Mouse (Mus musculus) monocyte, adult 2 months (primary cell): ENCODE measurements at regions not wholly inside any gene's neighbourhood (a gene's known extent, or its start where the extent isn't known, plus 50 kb on each side); places are given as distances from the start of the nearest gene placed in this dataset.

Experiments
- DNase-seq, 2 experiments: peaks; one replicate each; pipeline ENCODE4 v3.0.0; 2022; ENCODE audit warnings: low spot score in 2 of 2, low read depth in 1 of 2

DNA sequence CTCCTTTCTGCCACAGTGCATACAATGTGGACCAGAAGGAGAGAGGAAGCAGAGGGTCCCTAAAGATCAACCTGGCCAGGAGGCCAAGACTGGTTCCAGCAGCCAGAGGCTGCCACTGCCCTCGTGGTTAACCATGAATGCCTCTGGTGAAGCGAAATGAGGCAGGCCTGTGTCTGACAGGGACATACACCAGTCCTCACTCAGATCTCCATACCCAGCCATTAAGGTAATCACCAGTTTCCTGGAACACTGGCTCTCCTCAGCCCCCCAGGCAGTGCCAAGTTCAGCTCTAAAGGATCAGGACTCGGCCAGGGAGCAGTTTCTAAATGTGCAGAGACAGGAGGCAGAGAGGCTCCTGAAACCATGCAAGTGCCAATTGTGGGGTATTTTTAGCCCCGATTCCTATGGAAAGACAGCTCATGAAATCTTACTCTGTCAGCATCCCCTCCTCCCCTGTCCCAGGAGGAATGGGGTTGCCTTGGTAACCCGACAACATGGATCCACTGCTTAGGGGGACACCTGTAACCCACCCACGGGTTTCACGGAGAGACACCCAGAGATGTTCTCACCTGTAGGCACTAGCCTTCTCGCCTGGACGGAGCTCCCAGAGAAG lies 103.6 kb downstream of the Ier5 start:
- DNase-seq, result no peak

DNA sequence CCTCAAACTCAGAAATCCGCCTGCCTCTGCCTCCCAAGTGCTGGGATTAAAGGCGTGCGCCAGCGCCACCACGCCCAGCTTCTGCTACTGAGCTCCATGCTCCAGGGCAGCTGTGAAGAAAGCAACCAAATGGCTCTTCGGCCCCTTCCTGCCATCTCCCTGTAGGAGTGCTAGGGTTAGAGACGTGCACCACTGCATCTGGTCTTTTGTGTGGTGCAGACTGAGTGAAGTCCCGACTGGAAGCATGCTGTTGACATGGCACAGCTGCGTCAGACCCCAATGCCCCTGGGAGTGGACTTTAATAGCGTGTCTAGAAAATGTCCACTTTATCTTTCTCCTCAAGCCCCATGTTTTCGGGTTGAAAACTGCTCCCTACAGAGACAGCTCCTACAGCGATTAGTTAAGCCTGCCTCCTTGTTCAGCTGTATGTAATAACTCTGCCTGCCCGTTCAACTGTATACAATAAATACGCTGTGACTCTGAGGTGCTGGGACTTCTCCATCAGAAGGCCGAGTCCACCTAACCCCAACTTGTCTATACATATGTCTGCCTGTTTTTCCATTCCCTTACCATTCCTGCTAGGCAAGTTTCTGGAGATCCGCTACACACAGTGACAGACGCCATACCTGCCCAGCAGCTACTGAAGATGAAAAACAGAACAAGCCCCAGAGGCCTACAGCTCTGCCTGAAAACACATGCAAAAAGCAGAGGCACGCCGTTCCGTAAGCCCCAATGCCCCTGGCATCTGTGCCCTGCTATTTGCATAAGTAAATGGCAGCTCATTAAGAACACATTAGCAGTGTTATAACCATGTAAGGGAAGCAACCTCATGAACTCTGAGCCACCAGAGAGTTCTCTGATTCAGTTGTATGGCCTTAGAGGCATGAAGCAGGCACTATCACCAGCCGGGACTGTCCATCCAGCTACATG lies 105.2 kb downstream of the Ier5 start:
- no peak for DNase-seq

DNA sequence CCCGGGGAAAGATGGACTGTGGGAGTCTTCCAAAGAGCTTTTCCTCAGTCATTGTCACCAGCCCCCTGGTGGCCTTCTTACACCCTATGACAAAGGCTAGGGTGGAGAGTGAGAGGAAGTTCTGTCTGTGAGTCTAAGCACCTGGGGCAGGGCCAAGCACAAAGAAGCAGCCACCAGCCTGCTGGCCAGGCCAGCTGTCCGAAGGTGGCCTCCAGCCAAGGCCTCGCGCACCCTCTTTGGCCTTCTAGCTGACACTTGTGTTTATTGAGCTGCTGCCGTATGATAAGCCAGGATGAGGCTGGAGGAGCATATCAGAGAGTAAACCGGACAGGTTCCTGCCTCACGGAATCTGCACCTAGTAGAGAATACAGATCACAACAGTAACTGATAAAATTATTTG lies 99.0 kb upstream of the Cacna1e start:
- DNase-seq, result no peak

DNA sequence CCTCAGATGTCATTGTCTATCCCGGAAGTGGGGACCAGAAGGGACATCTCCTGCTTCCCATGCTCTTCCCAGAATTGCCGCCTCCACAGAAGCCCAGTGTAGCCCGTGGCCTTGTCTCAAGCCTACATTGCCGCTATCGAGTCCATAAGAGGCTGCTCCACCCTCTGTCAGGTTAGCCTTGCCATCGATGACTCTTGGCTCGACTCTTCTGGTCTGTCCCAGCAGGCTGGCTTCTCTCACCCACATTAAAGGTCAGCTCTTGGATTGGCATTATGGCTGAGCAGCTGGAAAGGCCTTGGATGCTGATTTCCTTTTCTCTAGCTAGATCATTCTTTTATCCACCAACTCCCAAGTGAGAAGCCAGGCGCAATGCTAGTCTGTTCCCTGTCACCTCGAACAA lies 98.5 kb upstream of the Cacna1e start:
- no peak for DNase-seq

DNA sequence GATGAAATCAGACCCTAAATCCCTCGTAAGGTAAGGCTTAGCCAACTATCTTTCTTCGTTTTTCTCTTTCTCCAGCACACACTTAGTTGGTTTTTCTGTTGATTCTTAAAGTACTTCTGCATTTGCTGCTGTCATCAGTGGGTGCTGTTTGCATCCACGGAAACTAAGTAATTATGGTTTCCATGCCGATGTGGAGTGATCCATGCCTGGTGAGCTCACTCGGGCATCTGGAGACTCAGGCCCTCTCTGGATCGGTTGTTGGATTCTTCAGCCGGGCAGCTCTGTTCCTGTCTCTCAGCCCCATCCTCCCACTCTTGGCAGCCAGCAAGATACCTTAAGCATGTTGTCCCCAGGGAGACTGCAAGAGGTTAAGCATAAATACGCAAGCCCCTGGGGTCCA lies 97.4 kb upstream of the Cacna1e start:
- DNase-seq, result no peak

DNA sequence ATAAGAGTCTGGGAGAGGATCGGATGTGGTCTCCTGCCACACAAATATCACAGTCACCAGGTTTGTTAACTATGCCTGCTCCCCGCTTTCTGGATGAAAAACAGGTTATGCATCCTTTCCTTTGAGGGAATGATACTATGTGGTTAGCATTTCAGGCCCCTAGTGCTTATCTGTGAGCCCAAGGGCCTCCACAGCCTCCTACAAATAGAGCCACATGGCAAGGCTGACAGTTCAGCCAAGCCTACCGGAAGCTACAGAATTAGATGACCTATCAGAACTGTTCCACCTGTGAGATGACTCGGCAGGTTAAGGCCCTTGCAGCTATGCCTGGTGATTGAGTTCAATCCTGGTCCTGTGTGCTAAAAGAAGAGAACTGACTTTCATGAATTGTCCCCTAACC lies 91.4 kb upstream of the Cacna1e start:
- DNase-seq, result no peak

DNA sequence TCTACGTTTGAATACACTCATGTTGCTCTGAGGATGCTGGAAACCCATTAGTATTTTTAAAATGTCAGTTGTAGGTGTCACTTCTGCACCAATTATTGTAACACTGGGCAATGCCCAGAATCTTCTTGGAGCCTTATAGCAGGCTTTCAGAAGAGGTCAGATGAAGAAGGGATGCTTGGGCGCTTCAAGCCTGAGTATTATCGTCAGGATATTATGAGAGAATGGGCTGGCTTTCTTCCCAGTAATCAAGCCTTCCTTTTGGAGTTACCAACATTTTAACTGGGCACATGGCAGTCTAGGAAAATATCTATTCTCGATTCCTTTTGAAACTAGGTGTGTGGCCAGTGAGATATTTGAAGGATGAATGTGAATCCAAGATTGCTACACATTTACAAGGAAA lies 77.0 kb upstream of the Cacna1e start:
- DNase-seq, result no peak

DNA sequence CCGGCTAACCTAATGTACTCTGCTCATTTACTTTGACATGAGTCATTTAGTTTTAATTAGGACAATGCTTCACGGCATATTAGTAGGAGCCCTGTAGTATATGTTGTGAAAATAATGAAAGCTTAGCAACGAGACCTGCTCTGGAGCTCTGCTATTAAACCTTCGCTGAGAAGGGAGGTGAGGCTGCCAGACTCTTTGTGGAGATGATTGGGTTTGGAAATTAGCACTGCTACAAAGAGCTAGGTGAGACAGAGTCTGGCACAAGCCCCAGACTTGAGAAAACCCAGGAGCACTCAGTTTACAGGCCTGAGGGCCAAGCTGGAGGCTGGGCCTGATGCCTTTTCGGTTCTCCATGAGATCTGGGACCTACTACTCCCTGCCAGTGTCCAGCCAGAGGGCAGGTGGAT lies 72.3 kb upstream of the Cacna1e start:
- no peak for DNase-seq

DNA sequence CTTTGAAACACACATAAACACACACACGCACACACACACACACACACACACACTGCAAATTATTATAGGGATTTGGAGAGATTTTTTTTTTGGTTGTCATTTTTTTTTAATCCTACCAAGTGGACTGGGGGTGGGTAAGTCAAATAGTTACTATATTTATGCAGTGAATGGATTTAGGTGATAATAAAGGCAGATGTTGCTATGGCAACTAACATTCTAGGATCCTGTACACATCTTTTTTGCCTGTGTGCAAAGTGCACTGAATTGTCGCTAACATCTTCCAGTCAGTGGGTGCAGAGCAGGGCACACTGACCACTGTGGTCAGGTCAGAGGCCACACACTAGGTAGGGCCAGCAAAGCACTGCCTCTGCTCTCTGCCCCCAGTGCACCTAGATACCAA lies 68.4 kb upstream of the Cacna1e start:
- no peak for DNase-seq
